Mouse (Mus musculus): Measurements from ENCODE around the gene Dmbt1. TPM values are rescaled to one million over a fixed set of nuclear protein-coding genes. Genes with fewer than 3 reads are reported as not detected.

Gene Dmbt1
- 0.04 TPM in 1 of 2 replicates, not detected in the other for polyA plus RNA-seq (2015; fragmentation: Nextera tagmentation; extraction: Ambion mirVana)

DNA sequence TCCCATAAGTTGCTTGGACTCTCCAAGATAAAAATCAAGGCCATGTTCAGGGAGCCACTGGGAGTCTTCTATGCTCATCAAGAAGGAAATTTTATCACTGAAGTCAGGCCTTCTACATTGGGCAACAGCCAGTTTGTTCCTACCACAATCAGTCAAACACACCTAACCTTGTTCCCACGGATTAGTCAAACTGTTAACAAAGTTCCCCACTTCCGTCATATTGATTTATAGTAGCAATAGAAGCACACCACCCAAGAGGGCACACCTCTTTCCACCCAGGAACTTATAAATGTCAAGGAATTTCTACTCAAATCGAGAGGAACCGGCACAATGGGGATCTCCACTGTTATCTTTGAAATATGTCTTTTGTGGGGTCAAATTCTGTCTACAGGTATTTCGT, at the start of gene Dmbt1:
Gene Dmbt1 (plus strand): TSS at position 299 of the 400 bp plus-strand sequence.
- WGBS, result 89% methylated on average over 5 of the region's 5 CpGs
- H3K4me1 ChIP-seq (replicated peaks), result no peaks in the 10 kb centered on the region
- no peaks in the 10 kb centered on the region for H3K9me3 ChIP-seq
- H3K4me2 ChIP-seq (replicated peaks), result no peak within 1 kb of the TSS
- no peak within 1 kb of the TSS for H3K27ac ChIP-seq
- H3K4me3 ChIP-seq (replicated peaks), result no peak within 1 kb of the TSS
- no peak for ATAC-seq
- H3K9ac ChIP-seq (replicated peaks), result no peak within 1 kb of the TSS
- H3K36me3 ChIP-seq, result no peaks in the 10 kb centered on the region
- no peaks in the 10 kb centered on the region for H3K27me3 ChIP-seq

- H3K36me3 ChIP-seq, result no peaks in the 10 kb centered on the region
- H3K4me3 ChIP-seq (replicated peaks), result no peak overlapping the region
- no peaks in the 10 kb centered on the region for H3K9me3 ChIP-seq
- H3K4me1 ChIP-seq (replicated peaks), result peaks cover 9% of the 10 kb centered on the region
- 49% methylated on average over 4 of the region's 4 CpGs for WGBS
- H3K4me2 ChIP-seq (replicated peaks), result no peak overlapping the region
- H3K27ac ChIP-seq, result no peak overlapping the region
- H3K27me3 ChIP-seq, result no peaks in the 10 kb centered on the region
- H3K9ac ChIP-seq (replicated peaks), result no peak overlapping the region
- ATAC-seq, result no peak
These were observed 49.5 kb upstream of the Dmbt1 start for GRCm38 (mm10) chr7:130982371-130982770.

- H3K4me1 ChIP-seq (replicated peaks), result peaks cover 4% of the 10 kb centered on the region
- H3K27ac ChIP-seq, result no peak overlapping the region
- no peak for ATAC-seq
- no peak overlapping the region for H3K4me3 ChIP-seq (replicated peaks)
- H3K4me2 ChIP-seq (replicated peaks), result no peak overlapping the region
- no peaks in the 10 kb centered on the region for H3K27me3 ChIP-seq
- no peak overlapping the region for H3K9ac ChIP-seq (replicated peaks)
- 83% methylated on average over 3 of the region's 3 CpGs for WGBS
- H3K9me3 ChIP-seq, result no peaks in the 10 kb centered on the region
- no peaks in the 10 kb centered on the region for H3K36me3 ChIP-seq
These were observed 49.0 kb upstream of the Dmbt1 start for GRCm38 (mm10) chr7:130982881-130983280.

- no peaks in the 10 kb centered on the region; the same call in 1 of the 2 replicates for H3K4me1 ChIP-seq (replicated peaks)
- H3K9me3 ChIP-seq, result no peaks in the 10 kb centered on the region
- no peak overlapping the region for H3K27ac ChIP-seq
- H3K4me2 ChIP-seq (replicated peaks), result no peak overlapping the region
- H3K27me3 ChIP-seq, result no peaks in the 10 kb centered on the region
- 92% methylated on average over 7 of the region's 7 CpGs for WGBS
- H3K36me3 ChIP-seq, result no peaks in the 10 kb centered on the region
- no peak for ATAC-seq
- H3K9ac ChIP-seq (replicated peaks), result no peak overlapping the region
- H3K4me3 ChIP-seq (replicated peaks), result no peak overlapping the region
These were observed 47.6 kb upstream of the Dmbt1 start for GRCm38 (mm10) chr7:130984294-130984693.

DNA sequence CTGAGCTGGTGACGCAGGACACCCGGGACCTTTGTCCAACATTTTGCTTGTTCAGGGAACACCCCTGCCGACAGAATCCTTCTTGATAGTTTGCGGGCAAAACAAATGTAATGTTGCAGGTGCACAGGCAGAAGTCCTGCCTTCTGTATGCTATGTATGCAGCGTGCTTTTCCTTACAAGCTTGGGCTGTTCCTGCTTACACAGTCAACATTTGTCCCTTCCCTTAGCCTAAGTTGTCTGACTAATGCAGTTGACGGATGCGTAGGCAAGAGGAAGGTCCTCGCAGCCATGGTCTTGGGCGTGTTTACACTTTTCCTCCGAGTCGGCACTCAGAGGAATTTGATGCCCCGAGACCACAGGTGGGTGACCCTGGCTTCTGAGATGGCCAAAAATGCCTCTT, 46.7 kb upstream of the Dmbt1 start:
- Histone ChIP-seq H3K4me3 (replicated peaks) (no peak overlapping the region), H3K27ac (no peak overlapping the region), H3K36me3 (no peaks in the 10 kb centered on the region), H3K4me2 (replicated peaks) (no peak overlapping the region), H3K9ac (replicated peaks) (no peak overlapping the region), H3K9me3 (no peaks in the 10 kb centered on the region), H3K27me3 (no peaks in the 10 kb centered on the region), H3K4me1 (replicated peaks) (no peaks in the 10 kb centered on the region; the same call in 1 of the 2 replicates)
- 91% methylated on average over 12 of the region's 12 CpGs for WGBS
- no peak for ATAC-seq

- Histone ChIP-seq H3K9ac (replicated peaks) (no peak overlapping the region), H3K27me3 (no peaks in the 10 kb centered on the region), H3K4me1 (replicated peaks) (no peaks in the 10 kb centered on the region; the same call in 1 of the 2 replicates), H3K4me2 (replicated peaks) (no peak overlapping the region), H3K27ac (no peak overlapping the region), H3K9me3 (no peaks in the 10 kb centered on the region), H3K36me3 (no peaks in the 10 kb centered on the region), H3K4me3 (replicated peaks) (no peak overlapping the region)
- WGBS, result 84% methylated on average over 3 of the region's 3 CpGs
- no peak for ATAC-seq
These were observed 46.1 kb upstream of the Dmbt1 start for GRCm38 (mm10) chr7:130985716-130986115.

DNA sequence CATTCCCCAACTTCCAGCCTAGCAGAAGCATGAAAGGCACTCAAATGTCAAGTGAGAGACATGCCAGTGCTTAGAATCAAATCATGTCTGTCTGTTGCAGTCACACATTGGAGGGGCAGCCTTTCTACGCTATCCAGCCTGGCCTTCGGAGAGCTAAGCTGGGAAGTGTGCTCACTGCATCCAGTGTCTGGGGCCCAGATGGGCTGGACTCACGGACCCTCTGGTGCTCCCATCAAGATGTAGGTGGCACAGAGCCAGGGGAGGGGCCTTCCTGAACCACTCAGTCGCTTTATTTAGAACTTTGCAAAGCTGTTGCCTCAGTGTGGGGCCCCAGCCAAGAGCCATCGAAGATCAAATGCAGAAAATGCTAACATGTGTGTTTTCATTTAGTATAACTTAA, 43.7 kb upstream of the Dmbt1 start:
- ATAC-seq, result no peak
- Histone ChIP-seq H3K27me3 (no peaks in the 10 kb centered on the region), H3K36me3 (no peaks in the 10 kb centered on the region), H3K9me3 (no peaks in the 10 kb centered on the region), H3K9ac (replicated peaks) (no peak overlapping the region), H3K4me2 (replicated peaks) (no peak overlapping the region), H3K4me1 (replicated peaks) (no peaks in the 10 kb centered on the region), H3K4me3 (replicated peaks) (no peak overlapping the region), H3K27ac (no peak overlapping the region)
- 83% methylated on average over 5 of the region's 5 CpGs for WGBS

DNA sequence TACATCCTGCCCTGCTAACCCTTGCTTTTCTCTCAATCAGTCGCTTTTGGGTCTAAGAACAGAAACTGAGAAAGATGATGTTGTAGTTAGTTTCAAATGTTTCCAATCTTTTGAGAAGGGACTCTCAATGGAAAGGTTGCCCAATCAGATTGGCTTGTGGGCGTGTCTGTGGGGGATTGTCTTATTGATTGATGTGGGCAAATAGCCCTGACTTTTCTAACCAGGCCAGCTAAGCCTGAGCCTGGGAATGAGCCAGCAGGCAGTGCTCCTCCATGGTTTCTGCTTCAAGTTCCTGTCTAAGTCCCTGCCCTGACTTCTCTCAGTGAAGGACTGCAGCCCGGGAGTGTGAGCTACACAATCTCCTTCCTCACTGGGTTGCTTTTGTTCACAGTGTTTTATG, 42.5 kb upstream of the Dmbt1 start:
- H3K4me1 ChIP-seq (replicated peaks), result no peaks in the 10 kb centered on the region
- no peak overlapping the region for H3K27ac ChIP-seq
- H3K36me3 ChIP-seq, result no peaks in the 10 kb centered on the region
- H3K27me3 ChIP-seq, result no peaks in the 10 kb centered on the region
- H3K9ac ChIP-seq (replicated peaks), result no peak overlapping the region
- WGBS, result 46% methylated on average over 3 of the region's 3 CpGs
- no peak overlapping the region for H3K4me2 ChIP-seq (replicated peaks)
- H3K4me3 ChIP-seq (replicated peaks), result no peak overlapping the region
- H3K9me3 ChIP-seq, result no peaks in the 10 kb centered on the region
- no peak for ATAC-seq

DNA sequence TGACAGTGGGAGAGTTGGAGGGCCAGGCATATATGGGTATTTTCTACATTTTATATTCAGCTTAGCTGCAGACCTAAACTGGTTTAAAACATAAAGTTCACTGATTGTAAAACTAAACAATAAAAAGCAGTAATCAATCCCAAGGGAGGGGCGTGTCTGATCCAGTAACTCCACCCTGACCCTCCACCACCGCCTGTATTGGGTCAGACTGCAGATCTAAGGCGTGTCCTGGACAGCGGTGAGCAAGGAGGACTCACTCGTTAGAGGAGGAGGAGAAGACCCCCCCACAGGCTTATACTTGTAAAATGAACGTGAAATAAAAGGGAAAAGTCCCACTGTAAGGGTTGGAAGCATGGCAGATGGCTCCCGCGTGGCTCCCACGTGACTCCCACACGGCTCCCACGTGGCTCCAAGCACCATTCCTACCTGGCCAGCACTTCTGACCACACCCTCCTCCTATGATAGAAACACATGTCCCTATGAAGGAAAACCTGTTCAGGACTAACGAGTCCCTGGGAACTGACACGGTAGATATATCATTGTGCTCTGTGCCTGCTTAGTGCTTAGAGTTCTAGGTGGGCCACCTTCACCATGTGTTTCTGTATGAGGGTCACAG, 40.6 kb upstream of the Dmbt1 start:
- Histone ChIP-seq H3K4me2 (replicated peaks) (no peak overlapping the region), H3K4me1 (replicated peaks) (no peaks in the 10 kb centered on the region), H3K9ac (replicated peaks) (no peak overlapping the region), H3K27ac (no peak overlapping the region), H3K9me3 (no peaks in the 10 kb centered on the region), H3K4me3 (replicated peaks) (no peak overlapping the region), H3K36me3 (no peaks in the 10 kb centered on the region), H3K27me3 (no peaks in the 10 kb centered on the region)
- ATAC-seq, result no peak
- WGBS, result 84% methylated on average over 13 of the region's 13 CpGs

DNA sequence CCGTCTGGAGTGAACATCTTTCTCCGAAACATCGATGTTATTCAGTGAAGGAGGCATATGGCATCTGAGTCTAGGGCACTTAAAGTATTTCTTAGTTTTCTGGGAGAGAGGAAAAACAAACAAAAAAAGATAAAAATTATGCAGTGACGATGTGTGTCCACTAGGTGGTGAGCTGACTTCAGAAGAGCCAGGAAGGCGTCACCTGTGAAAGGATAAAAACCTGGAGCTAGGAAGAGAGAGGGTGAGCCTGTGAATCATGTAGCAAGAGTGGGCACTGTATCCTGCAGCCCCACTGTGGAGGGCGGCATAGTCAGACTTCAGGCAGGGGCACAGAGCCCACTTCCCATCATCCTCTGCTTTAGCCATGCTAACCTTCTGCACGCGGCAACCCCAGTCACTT, 37.9 kb upstream of the Dmbt1 start:
- Histone ChIP-seq H3K36me3 (no peaks in the 10 kb centered on the region), H3K9ac (replicated peaks) (no peak overlapping the region), H3K27me3 (no peaks in the 10 kb centered on the region), H3K9me3 (no peaks in the 10 kb centered on the region), H3K27ac (no peak overlapping the region), H3K4me1 (replicated peaks) (no peaks in the 10 kb centered on the region), H3K4me2 (replicated peaks) (no peak overlapping the region), H3K4me3 (replicated peaks) (no peak overlapping the region)
- 52% methylated on average over 8 of the region's 8 CpGs for WGBS
- ATAC-seq, result no peak

- Histone ChIP-seq H3K9me3 (peaks cover 12% of the 10 kb centered on the region), H3K9ac (replicated peaks) (no peak overlapping the region), H3K4me3 (replicated peaks) (no peak overlapping the region), H3K4me1 (replicated peaks) (no peaks in the 10 kb centered on the region), H3K27me3 (no peaks in the 10 kb centered on the region), H3K36me3 (no peaks in the 10 kb centered on the region), H3K4me2 (replicated peaks) (no peak overlapping the region), H3K27ac (no peak overlapping the region)
- no peak for ATAC-seq
- WGBS, result 92% methylated on average over 12 of the region's 12 CpGs
These were observed 29.7 kb upstream of the Dmbt1 start for GRCm38 (mm10) chr7:131001976-131002726.

DNA sequence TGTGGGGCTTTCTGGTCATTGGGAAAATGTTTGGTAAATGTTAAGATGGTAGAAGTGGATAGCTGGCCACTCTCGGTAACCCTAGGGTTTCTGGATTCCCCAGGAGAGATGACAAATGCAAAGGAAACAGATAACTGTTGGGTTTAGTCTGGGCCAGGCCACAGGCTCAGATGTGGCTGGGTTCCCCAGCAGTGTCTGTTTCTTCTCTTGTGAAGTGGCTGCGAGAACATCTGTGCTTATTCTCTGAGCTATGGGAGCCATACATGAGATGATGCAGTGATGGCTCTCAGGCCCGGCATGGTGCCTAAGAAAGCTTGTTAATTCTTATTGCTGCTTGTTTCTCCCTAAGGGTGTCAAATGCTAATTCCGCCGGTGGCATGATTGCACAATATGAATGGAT, 27.8 kb upstream of the Dmbt1 start:
- 93% methylated on average over 5 of the region's 5 CpGs for WGBS
- H3K9ac ChIP-seq (replicated peaks), result no peak overlapping the region

More for the DNA sequence above, 27.8 kb upstream of the Dmbt1 start:
- no peak for ATAC-seq
- no peak overlapping the region for H3K4me2 ChIP-seq (replicated peaks)
- H3K9me3 ChIP-seq, result peaks cover 16% of the 10 kb centered on the region
- H3K27ac ChIP-seq, result no peak overlapping the region
- H3K4me3 ChIP-seq (replicated peaks), result no peak overlapping the region
- no peaks in the 10 kb centered on the region for H3K4me1 ChIP-seq (replicated peaks)
- no peaks in the 10 kb centered on the region for H3K36me3 ChIP-seq
- H3K27me3 ChIP-seq, result no peaks in the 10 kb centered on the region
